Mouse (Mus musculus) limb, embryonic 14.5 days (tissue): ENCODE measurements around the gene Mrpl12. TPM values are rescaled to one million over a fixed set of nuclear protein-coding genes. Genes with fewer than 3 reads are reported as not detected.

ENCODE experiments used
- ATAC-seq: fragments of 200-750 bp; cut with Nextera tagmentation; 2 replicates; pipeline ENCODE4 v1.8.0; 2017; ENCODE audit warnings: low read depth, moderate number of reproducible peaks, moderate TSS enrichment; ENCODE audit not compliant: low FRiP score
- DNase-seq: peaks from one replicate; pipeline ENCODE4 v3.0.0-alpha.2; 2015; ENCODE audit warnings: low spot score
- H3K27ac ChIP-seq: fragments of 300-500 bp; sonication (generic); replicated peaks from 2 replicates; pipeline ENCODE4 v1.5.1; 2014; ENCODE audit warnings: low read depth, mild to moderate bottlenecking, low read length, moderate library complexity, mixed read lengths
- H3K27me3 ChIP-seq: fragments of 300-500 bp; sonication (generic); 2 replicates; pipeline ENCODE4 v1.6.1; 2014; ENCODE audit warnings: low read length, mixed read lengths; ENCODE audit not compliant: control insufficient read depth, insufficient read depth
- H3K36me3 ChIP-seq: fragments of 300-500 bp; sonication (generic); 2 replicates; pipeline ENCODE4 v1.6.1; 2014; ENCODE audit warnings: mild to moderate bottlenecking, low read length, moderate library complexity, mixed read lengths; ENCODE audit not compliant: control insufficient read depth, insufficient read depth
- H3K4me1 ChIP-seq: fragments of 300-500 bp; sonication (generic); 2 replicates; pipeline ENCODE4 v1.6.1; 2014; ENCODE audit warnings: antibody characterized with exemption, low read length, mixed read lengths; ENCODE audit not compliant: control insufficient read depth, insufficient read depth
- H3K4me2 ChIP-seq: fragments of 300-500 bp; sonication (generic); replicated peaks from 2 replicates; pipeline ENCODE4 v1.6.1; 2014; ENCODE audit warnings: low read depth, mild to moderate bottlenecking, low read length, moderate library complexity; ENCODE audit not compliant: severe bottlenecking
- H3K4me3 ChIP-seq: fragments of 300-500 bp; sonication (generic); replicated peaks from 2 replicates; pipeline ENCODE4 v1.5.1; 2014; ENCODE audit warnings: low read length
- H3K9ac ChIP-seq: fragments of 300-500 bp; sonication (generic); 2 replicates; pipeline ENCODE4 v1.6.1; 2014; ENCODE audit warnings: mild to moderate bottlenecking, low read depth, low read length, moderate library complexity; ENCODE audit not compliant: severe bottlenecking
- H3K9me3 ChIP-seq: fragments of 300-500 bp; sonication (generic); 2 replicates; pipeline ENCODE4 v1.6.1; 2016; ENCODE audit warnings: low read length; ENCODE audit not compliant: control insufficient read depth
- POLR2A ChIP-seq: fragments of 200-500 bp; IDR thresholded peaks from 2 replicates; pipeline ENCODE4 v1.8.0; 2012; ENCODE audit warnings: inconsistent platforms, mild to moderate bottlenecking, moderate library complexity, borderline replicate concordance; ENCODE audit not compliant: insufficient read depth, insufficient read length; ENCODE audit errors: extremely low read depth
- WGBS: fragments of 180-500 bp; shearing (Covaris S2); extraction: QIAGEN DNeasy Blood & Tissue Kit; methylation state at CpG from one replicate; pipeline ENCODE4 v1.1.7; 2014; 5-methylcytosine and 5-hydroxymethylcytosine counted together
- polyA plus RNA-seq, 2 experiments: library from polyadenylated mRNA; depleted of rRNA in 1 of 2; stranded (reverse) in 1 of 2; unstranded in 1 of 2; fragments of >200 nt; fragmentation: Nextera tagmentation in 1 of 2; extraction: Ambion mirVana in 1 of 2; gene quantifications; 2 replicates each; pipeline versions ENCODE4 v1.2.1 to v1.2.3; 2012 to 2014

The Mrpl12 gene
- polyA plus RNA-seq, 2 experiments, result 101 to 142 TPM

DNA sequence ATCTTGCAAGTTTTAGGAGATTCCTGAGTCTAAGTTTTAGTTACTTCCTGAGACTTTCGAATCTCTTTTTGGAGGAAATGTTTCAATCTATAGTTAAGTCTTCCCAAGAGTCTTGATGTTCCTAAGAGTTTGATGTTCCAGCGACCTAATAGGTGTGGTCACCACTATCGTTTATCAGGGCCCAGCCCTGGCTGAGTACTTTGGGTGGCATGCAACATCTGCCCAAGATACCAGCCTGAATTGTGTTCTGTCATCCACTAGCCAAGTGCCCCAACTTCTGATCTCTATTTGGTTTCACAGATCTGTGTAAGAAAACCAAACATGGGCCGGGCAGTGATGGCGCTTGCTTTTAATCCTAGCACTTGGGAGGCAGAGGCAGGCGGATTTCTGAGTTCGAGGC is 29.0 kb upstream of the Mrpl12 start:
- ATAC-seq, result no peak
- Histone ChIP-seq H3K9me3 (no peaks in the 10 kb centered on the region), H3K4me1 (peaks cover 8% of the 10 kb centered on the region), H3K36me3 (peaks cover 8% of the 10 kb centered on the region), H3K27me3 (no peaks in the 10 kb centered on the region), H3K27ac (no peak overlapping the region), H3K4me2 (no peak overlapping the region), H3K4me3 (no peak overlapping the region), H3K9ac (no peak overlapping the region)
- TF ChIP-seq POLR2A, result no peak
- no peak for DNase-seq
- 97% methylated on average over 7 of the region's 7 CpGs for WGBS

DNA sequence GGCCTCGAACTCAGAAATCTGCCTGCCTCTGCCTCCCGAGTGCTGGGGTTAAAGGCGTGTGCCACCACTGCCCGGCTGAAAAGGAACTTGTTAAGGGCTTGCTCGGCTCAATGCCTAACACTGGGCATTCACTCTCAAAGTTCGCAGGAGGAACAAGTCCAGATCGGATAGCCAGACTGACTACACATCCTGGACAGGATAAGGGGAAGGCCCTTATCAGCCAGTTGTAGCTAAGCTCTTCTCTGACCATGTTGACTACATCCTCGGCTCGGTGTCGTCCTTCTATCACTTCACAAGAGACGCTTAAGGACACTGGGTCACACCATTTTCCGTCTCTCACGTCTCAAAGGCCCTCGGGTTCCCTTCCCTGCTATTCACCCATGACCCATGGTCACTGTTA is 27.0 kb upstream of the Mrpl12 start:
- H3K4me2 ChIP-seq, result peak overlapping the region; percentile 85
- H3K9ac ChIP-seq, result peak overlapping the region; percentile 85
- DNase-seq, result no peak
- peak overlapping the region; percentile 68 for H3K27ac ChIP-seq
- peak overlapping the region; percentile 93 for H3K4me3 ChIP-seq
- H3K9me3 ChIP-seq, result no peaks in the 10 kb centered on the region
- no peak for TF ChIP-seq POLR2A
- peaks cover 8% of the 10 kb centered on the region for H3K4me1 ChIP-seq
- H3K36me3 ChIP-seq, result peaks cover 27% of the 10 kb centered on the region
- no peak for ATAC-seq
- H3K27me3 ChIP-seq, result no peaks in the 10 kb centered on the region
- WGBS, result 34% methylated on average over 14 of the region's 14 CpGs

DNA sequence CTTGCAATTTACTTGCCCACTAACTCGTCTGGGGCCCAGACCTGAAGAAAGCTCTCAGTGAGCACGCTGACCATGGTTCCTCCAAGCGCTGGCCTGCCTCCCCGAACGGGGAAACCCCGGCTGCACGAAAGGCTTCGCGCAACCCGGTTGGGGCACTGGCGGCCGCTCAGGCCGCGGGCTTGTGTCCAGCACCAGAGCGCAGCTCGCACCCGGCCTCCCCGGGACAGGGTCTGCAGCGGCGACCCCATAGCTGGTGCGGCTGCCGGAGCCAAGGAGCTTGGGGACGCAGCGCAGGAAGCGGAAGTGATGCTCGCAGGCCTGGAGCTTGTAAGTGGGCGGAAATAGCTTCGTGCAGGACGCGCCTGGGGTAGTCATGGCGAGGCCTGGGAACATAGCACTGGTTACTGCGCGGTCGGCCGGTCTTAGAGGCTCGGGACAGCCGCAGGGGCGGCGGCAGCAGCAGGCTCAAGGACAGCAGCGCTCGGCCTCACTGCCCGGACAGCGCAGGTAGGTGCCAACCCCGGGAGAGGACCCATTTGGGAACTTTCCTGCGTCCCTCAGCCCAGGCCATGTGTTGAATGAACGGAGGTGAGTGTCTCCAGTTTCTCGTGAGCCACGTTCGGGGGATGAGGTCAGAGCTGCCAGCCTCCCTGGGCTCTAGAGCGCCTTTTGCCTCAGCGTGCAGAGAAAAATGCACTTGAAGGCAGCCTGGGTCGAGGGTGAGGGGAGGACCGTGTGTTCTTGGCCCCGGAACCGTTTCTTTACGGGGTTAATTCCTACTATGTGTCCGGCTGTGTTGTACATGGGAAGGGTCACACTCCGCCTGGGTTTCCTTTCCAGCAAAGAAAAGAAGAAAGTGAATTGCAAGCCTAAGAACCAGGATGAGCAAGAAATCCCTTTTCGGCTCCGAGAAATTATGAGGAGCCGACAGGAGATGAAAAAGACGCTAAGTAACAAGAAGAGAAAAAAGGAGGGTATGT is 26.4 kb upstream of the Mrpl12 start, which contains the start of the genes Oxld1 and Ccdc137:
Gene Oxld1, minus strand, starts transcription at position 297 of the 980 bp plus-strand sequence.
Gene Ccdc137, plus strand, starts transcription at position 344 of the 980 bp plus-strand sequence.
- 4% methylated on average over 53 of the region's 62 CpGs for WGBS
- peak within 1 kb of the TSS; percentile 85 for H3K9ac ChIP-seq
- peak within 1 kb of the TSS; percentile 93 for H3K4me3 ChIP-seq
- peaks cover 8% of the 10 kb centered on the region for H3K4me1 ChIP-seq
- peaks cover 34% of the 10 kb centered on the region for H3K36me3 ChIP-seq
- peak; percentile 89 for ATAC-seq
- peak within 1 kb of the TSS; percentile 85 for H3K4me2 ChIP-seq
- no peaks in the 10 kb centered on the region for H3K27me3 ChIP-seq
- peak; percentile 79; the same call in 1 of the 2 replicates for TF ChIP-seq POLR2A
- H3K27ac ChIP-seq, result peak within 1 kb of the TSS; percentile 68
- DNase-seq, result peak; percentile 83
- H3K9me3 ChIP-seq, result no peaks in the 10 kb centered on the region

DNA sequence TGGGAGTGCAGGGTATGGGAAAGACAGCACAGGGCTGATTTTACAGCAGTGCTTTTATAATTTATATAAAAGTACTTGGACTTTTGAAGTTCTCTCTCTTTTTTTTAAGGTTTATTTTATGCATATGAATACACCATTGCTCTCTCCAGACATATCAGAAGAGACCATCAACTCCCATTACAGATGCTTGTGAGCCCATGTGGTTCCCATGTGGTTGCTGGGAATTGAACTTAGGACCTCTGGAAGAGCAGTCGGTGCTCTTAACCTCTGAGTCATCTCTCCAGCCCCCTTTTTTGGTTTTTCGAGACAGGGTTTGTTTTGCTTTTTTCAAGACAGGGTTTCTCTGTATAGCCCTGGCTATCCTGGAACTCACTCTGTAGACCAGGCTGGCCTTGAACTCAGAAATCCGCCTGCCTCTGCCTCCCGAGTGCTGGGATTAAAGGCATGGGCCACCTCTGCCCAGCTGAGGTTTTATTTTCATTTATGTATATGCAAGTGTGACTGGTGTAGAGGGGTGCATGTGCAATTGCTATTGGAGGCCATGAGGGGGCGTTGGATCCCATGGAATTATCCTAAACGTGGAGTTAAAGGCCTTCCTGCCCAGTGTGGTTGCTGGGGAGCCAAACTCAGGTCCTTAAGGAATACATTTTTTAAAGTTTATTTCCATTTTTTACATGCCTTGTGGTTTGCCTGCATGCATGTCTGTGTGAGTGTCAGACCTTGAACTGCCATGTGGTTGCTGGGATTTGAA is 25.4 kb upstream of the Mrpl12 start:
- DNase-seq (no peak), ATAC-seq (no peak)
- H3K27me3 ChIP-seq, result no peaks in the 10 kb centered on the region
- H3K9me3 ChIP-seq, result no peaks in the 10 kb centered on the region
- peak overlapping the region; percentile 85 for H3K9ac ChIP-seq
- H3K4me2 ChIP-seq, result peak overlapping the region; percentile 85
- peaks cover 42% of the 10 kb centered on the region for H3K36me3 ChIP-seq
- no peak for TF ChIP-seq POLR2A
- WGBS, result 57% methylated on average over 6 of the region's 6 CpGs
- peak overlapping the region; percentile 93 for H3K4me3 ChIP-seq
- H3K27ac ChIP-seq, result no peak overlapping the region
- H3K4me1 ChIP-seq, result peaks cover 8% of the 10 kb centered on the region

DNA sequence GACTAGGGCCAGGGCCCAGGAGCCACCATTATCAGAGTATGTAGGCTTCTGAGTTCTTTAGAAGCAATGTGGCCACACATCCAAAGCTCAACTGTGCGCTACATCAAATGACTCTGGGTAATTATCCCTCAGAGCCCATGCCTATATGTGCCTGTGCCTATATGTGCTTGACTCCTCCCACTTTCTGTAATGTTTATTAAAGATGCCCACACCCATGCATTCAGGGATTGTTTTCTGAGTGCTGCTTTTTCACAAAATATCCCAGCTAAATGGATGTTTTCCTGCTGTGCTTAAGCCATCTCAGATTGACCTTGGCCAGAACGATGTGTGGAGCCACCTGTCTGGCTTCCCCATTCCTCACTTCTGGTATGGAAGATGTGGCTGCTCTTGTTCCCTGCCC is 20.9 kb upstream of the Mrpl12 start:
- TF ChIP-seq POLR2A, result no peak
- Histone ChIP-seq H3K4me3 (no peak overlapping the region), H3K36me3 (peaks cover 56% of the 10 kb centered on the region), H3K9me3 (no peaks in the 10 kb centered on the region), H3K27me3 (no peaks in the 10 kb centered on the region), H3K4me1 (peaks cover 22% of the 10 kb centered on the region), H3K27ac (no peak overlapping the region), H3K4me2 (no peak overlapping the region), H3K9ac (no peak overlapping the region)
- ATAC-seq, result no peak
- WGBS, result 93% methylated on average over 2 of the region's 2 CpGs
- no peak for DNase-seq
